Mouse (Mus musculus): ENCODE measurements at regions not wholly inside any gene's neighbourhood (a gene's known extent, or its start where the extent isn't known, plus 50 kb on each side); places are given as distances from the start of the nearest gene placed in this dataset.

DNA sequence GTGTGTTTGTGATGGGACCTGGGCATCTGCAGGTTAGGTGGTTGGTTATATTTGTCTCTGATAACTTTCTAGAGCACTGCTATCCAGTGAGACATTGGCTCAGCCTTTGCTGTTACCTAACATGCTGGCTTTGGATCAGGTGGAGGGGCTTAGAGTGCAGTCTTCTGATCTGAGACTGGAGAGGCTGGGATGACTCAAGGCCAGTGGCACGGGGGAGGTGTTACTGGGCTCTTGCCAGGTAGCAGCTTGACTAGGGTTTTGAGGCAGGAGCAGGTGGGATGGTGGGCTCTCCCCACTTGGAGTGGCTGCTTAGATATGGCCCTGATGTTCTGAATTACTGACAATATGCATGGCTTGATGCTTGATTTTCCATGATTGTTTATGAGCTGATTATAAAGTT is 236.0 kb downstream of the Zfp704 start:
- no peak for DNase-seq (ENCODE audit: low spot score in 2 of 2)
- intact Hi-C loops (cut with DNase I) = no loop called here

DNA sequence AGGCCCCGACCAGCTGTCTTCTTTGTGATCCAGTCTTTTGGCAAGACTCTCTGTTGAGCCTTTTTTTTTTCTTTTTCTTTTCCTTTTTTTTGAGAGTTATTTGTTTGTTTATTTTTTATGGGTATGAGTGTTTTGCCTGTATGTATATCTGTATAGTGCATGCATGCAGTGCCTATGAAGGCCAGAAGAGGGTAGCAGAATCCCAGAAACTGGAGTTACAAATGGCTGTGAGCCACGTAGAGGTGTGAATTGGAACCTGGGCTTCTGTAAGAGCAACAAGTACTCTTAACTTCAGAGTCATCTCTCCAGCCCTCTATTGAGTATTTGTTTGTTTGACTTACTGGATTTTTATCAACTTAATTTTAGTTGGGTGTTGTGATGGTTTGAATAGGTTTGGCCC is 239.8 kb downstream of the Zfp704 start:
- intact Hi-C loops (cut with DNase I) = no loop called here
- DNase-seq (ENCODE audit: low spot score in 2 of 2) = no peak

GRCm38 (mm10) chr3:9365791-9366190 is 244.1 kb downstream of the Zfp704 start:
- intact Hi-C loops (cut with DNase I) = no loop called here
- no peak for DNase-seq (ENCODE audit: low spot score in 2 of 2)

DNA sequence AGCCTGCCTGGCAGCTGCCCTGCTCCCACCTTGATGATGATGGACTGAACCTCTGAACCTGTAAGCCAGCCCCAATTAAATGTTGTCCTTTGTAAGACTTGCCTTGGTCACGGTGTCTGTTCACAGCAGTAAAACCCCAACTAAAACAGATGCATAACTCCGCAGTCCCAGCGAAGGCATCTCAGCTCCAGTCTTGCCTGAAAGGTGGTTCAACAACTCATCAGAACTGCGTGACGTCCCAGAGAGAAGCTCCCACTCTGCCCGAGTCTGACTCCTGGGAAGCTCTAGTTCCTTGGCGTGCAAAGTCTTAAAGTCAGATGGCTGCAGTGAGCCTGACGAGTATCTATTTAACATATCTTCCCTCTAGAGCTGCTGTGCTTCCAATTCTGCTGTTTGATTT is 250.7 kb downstream of the Zfp704 start:
- DNase-seq (ENCODE audit: low spot score in 2 of 2) = no peak
- intact Hi-C loops (cut with DNase I) = no loop called here

DNA sequence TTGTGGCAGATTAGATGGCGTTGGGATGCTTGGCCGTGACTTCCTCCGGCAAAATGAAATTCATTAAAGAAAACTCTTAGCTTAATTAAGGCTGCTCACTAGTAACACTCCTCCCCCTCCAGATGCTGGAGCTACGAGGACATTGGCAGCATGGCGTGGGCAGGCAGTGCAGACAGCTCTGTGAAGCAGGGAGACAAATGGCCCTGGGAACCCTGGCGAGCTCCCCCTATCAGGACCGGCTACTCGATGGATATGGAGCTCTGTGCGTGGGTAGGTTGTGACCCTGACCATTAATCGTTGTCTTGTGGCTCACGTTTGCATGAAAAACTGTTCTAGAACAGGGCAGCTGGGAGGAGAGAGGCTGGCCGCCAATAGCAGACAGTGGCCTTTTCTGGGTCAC is 251.8 kb downstream of the Zfp704 start:
- intact Hi-C loops (cut with DNase I) = no loop called here
- peak in 1 of 2 experiments; percentile 14 for DNase-seq (ENCODE audit: low spot score in 2 of 2)

DNA sequence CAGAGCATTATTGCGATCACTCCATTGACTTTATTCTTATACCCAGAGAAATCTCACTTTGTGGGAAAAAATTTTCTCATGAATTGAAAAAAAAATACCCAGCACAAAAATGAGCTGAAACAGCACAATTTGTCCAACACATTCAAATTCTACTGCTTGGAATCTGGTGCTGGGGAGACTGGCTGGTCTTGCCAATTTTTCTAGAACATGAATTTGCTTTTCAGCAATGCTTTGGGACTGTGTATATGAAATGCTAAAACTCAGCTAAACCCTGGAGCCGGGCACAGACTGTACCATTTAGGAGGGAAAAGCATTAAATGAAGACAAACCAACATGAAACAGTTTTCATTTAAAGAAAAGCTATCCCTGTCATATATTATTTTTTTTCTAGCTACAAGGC is 252.2 kb downstream of the Zfp704 start:
- no peak for DNase-seq (ENCODE audit: low spot score in 2 of 2)
- intact Hi-C loops (cut with DNase I) = no loop called here

- DNase-seq (ENCODE audit: low spot score in 2 of 2) = no peak
Observed at GRCm38 (mm10) chr3:9355875-9356274, 254.0 kb downstream of the Zfp704 start.

GRCm38 (mm10) chr3:9354756-9355155 is 255.1 kb downstream of the Zfp704 start:
- DNase-seq (ENCODE audit: low spot score in 2 of 2) = no peak
- intact Hi-C loops (cut with DNase I) = no loop called here

More at GRCm38 (mm10) chr3:9355875-9356274, 254.0 kb downstream of the Zfp704 start:
- intact Hi-C loops (cut with DNase I) = no loop called here

- intact Hi-C loops (cut with DNase I) = no loop called here
- no peak for DNase-seq (ENCODE audit: low spot score in 2 of 2)
Observed at GRCm38 (mm10) chr3:9352251-9352650, 257.6 kb downstream of the Zfp704 start.

DNA sequence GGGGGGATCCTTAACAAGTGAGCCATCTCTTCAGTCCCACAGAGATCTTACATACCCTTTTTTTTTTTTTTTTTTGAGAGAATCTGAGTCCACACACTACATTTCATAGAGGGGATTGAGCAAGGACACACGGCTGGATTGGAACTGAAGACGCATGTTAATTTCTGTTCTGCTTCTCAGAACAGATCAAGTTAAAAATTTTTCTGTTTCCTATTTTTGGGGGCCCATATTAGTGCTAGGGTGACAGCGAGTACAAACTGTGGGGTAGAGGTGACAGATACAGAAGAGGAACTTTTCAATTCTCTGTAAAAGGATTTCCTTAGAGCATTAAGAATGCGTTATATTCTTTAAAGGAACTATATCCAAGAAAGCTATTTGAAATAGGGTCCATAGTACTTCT is 260.1 kb downstream of the Zfp704 start:
- intact Hi-C loops (cut with DNase I) = no loop called here

GRCm38 (mm10) chr3:9347446-9347860 is 262.4 kb downstream of the Zfp704 start:
- intact Hi-C loops (cut with DNase I) = no loop called here
- DNase-seq (ENCODE audit: low spot score in 2 of 2) = peak in 1 of 2 experiments; percentile 26

More for the DNA sequence above, 260.1 kb downstream of the Zfp704 start:
- DNase-seq (ENCODE audit: low spot score in 2 of 2) = no peak

DNA sequence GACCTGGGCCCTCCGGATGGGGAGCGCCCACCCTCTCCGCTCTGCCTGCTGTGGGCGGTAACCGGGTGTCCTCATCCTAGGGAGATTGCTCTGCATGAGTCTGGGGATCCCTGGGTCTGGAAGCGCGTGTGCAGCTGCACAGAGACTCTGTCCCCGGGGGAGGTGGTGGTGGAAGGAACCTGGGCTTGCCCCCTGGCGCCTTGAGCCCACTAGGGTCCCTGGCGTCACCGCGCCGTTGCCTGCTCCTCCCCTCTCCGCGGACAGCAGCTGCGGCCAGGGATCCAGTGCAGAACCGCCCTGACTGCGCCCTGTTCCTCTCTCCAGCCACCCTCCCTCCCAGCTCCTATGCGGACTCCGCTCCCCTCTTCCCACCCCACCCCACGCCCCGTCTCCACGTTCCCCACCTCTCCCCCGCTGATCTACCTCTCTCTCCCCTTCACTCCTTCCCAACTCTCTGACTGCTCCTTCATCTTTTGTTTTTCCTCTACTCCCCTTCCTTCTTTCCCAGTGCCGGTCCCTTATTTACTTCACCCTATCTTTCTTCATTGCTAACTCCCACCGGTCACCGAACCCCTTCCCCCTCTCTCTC is 262.9 kb downstream of the Zfp704 start:
- intact Hi-C loops (cut with DNase I) = no loop called here
- peak; percentile 24 to 26 for DNase-seq (ENCODE audit: low spot score in 2 of 2)

DNA sequence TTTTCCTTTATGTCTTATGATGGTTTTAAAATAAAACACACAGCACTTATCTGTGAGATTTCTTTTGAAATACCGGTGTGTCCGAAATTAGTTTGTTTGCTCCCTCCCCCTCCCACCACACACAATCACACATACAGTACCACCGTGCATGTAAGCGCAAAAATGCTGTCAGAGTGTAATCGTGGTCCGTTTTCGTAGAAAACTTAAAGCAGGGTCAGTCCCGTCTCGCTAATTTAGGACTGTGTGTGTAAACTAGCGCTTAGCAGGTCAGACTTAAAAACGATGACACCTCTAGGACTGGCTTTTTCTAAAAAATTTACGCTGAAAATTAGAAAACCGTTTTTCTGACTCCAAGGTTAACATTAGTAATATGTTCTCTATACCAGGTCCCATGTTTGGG is 263.5 kb downstream of the Zfp704 start:
- no peak for DNase-seq (ENCODE audit: low spot score in 2 of 2)
- intact Hi-C loops (cut with DNase I) = no loop called here

GRCm38 (mm10) chr3:9345885-9346284 is 264.0 kb downstream of the Zfp704 start:
- DNase-seq (ENCODE audit: low spot score in 2 of 2) = no peak
- intact Hi-C loops (cut with DNase I) = no loop called here

- intact Hi-C loops (cut with DNase I) = no loop called here
- DNase-seq (ENCODE audit: low spot score in 2 of 2) = no peak
Observed at GRCm38 (mm10) chr3:9343586-9343985, 266.3 kb downstream of the Zfp704 start.

GRCm38 (mm10) chr3:9342167-9342566 is 267.7 kb downstream of the Zfp704 start:
- intact Hi-C loops (cut with DNase I) = no loop called here
- DNase-seq (ENCODE audit: low spot score in 2 of 2) = no peak

DNA sequence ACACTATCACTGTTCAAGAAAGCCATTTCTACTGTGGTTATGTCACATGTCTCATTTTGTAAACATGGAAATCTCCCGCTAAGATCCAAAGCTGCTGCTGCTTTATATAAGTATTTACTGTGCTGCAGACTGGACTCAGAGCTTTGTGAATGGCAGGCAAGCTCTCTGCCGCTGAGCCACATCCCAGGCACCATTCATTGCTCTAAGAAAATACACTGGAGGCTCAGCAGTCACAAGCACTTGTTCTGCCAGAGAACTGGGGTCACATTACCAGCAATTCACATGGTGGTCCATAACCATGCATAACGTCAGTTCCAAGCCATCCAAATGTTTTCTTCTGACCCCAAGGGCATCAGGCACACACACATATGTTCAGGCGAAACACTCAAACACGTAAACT is 268.2 kb downstream of the Zfp704 start:
- intact Hi-C loops (cut with DNase I) = no loop called here
- DNase-seq (ENCODE audit: low spot score in 2 of 2) = no peak

- no peak for DNase-seq (ENCODE audit: low spot score in 2 of 2)
Observed at GRCm38 (mm10) chr3:9341244-9341643, 268.6 kb downstream of the Zfp704 start.

DNA sequence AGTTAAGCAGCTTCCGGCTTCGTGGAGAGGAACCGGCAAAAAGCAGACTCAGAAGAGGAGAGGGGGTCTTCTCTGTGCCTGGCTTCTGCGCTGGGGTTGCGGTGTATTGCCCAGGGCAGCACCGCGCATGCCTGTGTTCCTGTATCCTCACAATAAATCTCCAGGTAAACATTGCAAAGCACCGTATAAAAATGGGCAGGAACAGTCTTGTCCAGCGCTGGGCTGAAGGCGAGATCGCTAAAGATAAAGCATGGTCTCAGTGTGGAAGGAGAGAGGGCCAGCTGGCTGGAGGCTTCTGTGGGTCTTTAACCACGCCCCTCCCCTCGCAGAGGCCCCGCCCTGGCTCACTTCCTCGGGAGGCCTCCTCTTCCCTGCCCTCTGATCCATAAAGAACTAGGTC is 269.1 kb downstream of the Zfp704 start:
- intact Hi-C loops (cut with DNase I) = no loop called here
- DNase-seq (ENCODE audit: low spot score in 2 of 2) = peak in 1 of 2 experiments; percentile 9

More at GRCm38 (mm10) chr3:9341244-9341643, 268.6 kb downstream of the Zfp704 start:
- intact Hi-C loops (cut with DNase I) = no loop called here

GRCm38 (mm10) chr3:9340344-9340743 is 269.5 kb downstream of the Zfp704 start:
- intact Hi-C loops (cut with DNase I) = no loop called here
- no peak for DNase-seq (ENCODE audit: low spot score in 2 of 2)

DNA sequence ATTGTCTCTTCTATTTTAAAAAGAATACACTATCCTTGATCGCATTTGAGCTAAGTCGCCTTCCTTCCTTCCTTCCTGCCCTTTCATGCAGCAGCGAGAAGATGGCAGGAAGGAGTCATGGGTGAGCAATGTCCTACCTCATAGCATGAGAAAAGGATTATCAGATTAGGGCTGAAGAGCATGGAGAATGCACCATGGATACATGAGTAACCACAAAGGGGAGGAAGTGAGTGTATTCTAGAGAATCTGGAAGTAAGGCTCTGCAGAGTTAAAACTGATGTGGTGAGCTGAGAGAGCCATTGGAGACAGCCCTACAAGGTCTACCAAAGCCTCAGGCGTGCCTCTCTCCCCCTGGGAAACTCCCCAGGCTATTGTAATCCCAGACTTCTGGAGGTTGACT is 270.2 kb downstream of the Zfp704 start:
- intact Hi-C loops (cut with DNase I) = no loop called here
- DNase-seq (ENCODE audit: low spot score in 2 of 2) = no peak

DNA sequence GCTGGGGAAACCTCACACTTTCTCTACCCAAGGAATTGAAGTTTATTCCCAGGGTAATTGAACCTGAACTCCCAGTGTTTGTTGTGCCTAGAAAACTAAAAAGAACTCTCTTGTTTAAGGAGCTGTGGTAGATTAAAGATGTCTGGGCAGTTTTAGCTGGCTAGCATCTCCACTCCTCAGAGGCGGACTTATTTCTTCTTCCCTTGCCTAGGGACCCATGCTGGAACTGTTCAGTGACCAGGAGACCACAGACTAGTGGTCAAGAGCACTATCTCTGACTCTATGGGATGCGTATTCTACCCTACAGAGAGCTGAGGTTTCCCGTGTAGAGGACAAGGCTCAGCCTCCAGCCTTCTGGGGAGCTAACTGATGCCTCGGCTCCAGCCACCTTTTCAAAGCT is 274.3 kb downstream of the Zfp704 start:
- DNase-seq (ENCODE audit: low spot score in 2 of 2) = no peak
- intact Hi-C loops (cut with DNase I) = no loop called here

Measured in left cerebral cortex, postnatal 36 days (tissue).